24 mouse cellular contexts compared by ENCODE assay signal in genomic region chr13:46444021-46444420, GRCm38 (mm10). TPM values are rescaled to one million over a fixed set of nuclear protein-coding genes. Genes with fewer than 3 reads are reported as not detected.
DNase-seq lines count a peak whose midpoint lies in the region; ATAC-seq and TF ChIP-seq lines count a peak whose summit lies in the region.
"Had no signal": no experiment of that assay in that cellular context is flagged by ENCODE, and none has a peak within 500 bp of the region (broad histone marks: within the 10 kb centered on the region; RNA-seq: fewer than 3 reads in every experiment).

No protein-coding gene starts in this region.

- peak overlapping the region; percentile 17 for H3K4me2 ChIP-seq in heart, embryonic 12.5 days
- no peak overlapping the region for H3K4me2 ChIP-seq in liver, embryonic 11.5 days
- H3K4me2 ChIP-seq: embryonic facial prominence, embryonic 12.5 days; kidney, embryonic 15.5 days; limb, embryonic 12.5 days; lung, embryonic 15.5 days; midbrain, embryonic 12.5 days had no signal

- intact Hi-C loops in heart, adult 2 months (cut with DNase I): no loop called here

- H3K36me3 ChIP-seq in heart, embryonic 12.5 days: no peaks in the 10 kb centered on the region; the same call in 1 of the 2 replicates
- H3K36me3 ChIP-seq in heart, adult 2 months (ENCODE audit: control insufficient read depth, insufficient read depth, low read length): no peaks in the 10 kb centered on the region
- H3K36me3 ChIP-seq in liver, embryonic 11.5 days (ENCODE audit: control insufficient read depth, insufficient read depth, low read length): no peaks in the 10 kb centered on the region
- H3K36me3 ChIP-seq: embryonic facial prominence, embryonic 12.5 days; hindbrain, embryonic 10.5 days; kidney, embryonic 15.5 days; limb, embryonic 12.5 days; lung, embryonic 15.5 days; midbrain, embryonic 12.5 days had no signal

- peaks cover 22% of the 10 kb centered on the region for H3K4me1 ChIP-seq in heart, embryonic 12.5 days (replicated peaks)
- no peaks in the 10 kb centered on the region for H3K4me1 ChIP-seq in heart, adult 2 months (ENCODE audit: control insufficient read depth, insufficient read depth, low read length)
- no peaks in the 10 kb centered on the region for H3K4me1 ChIP-seq in liver, embryonic 11.5 days (replicated peaks; ENCODE audit: control insufficient read depth, insufficient read depth, low read length)
- H3K4me1 ChIP-seq: embryonic facial prominence, embryonic 12.5 days; kidney, embryonic 15.5 days; limb, embryonic 12.5 days; lung, embryonic 15.5 days had no signal

- 10% methylated on average over 7 of the region's 7 CpGs for WGBS in heart, embryonic 12.5 days
- 33% methylated on average over 7 of the region's 7 CpGs for WGBS in heart, adult 2 months
- WGBS in liver, embryonic 11.5 days: 41% methylated on average over 7 of the region's 7 CpGs

- H3K9ac ChIP-seq in heart, embryonic 12.5 days: no peak overlapping the region
- H3K9ac ChIP-seq in heart, adult 2 months (ENCODE audit: low read depth, low read length): no peak overlapping the region
- no peak overlapping the region for H3K9ac ChIP-seq in liver, embryonic 11.5 days (ENCODE audit: low read depth, low read length)
- H3K9ac ChIP-seq: embryonic facial prominence, embryonic 12.5 days; kidney, embryonic 15.5 days; limb, embryonic 12.5 days; lung, embryonic 15.5 days; midbrain, embryonic 12.5 days had no signal

- peaks cover 6% of the 10 kb centered on the region; the same call in 1 of the 2 replicates for H3K9me3 ChIP-seq in heart, embryonic 12.5 days (replicated peaks)
- H3K9me3 ChIP-seq in liver, embryonic 11.5 days (ENCODE audit: control insufficient read depth, low read length): no peaks in the 10 kb centered on the region
- H3K9me3 ChIP-seq: embryonic facial prominence, embryonic 12.5 days; hindbrain, embryonic 10.5 days; kidney, embryonic 15.5 days; lung, embryonic 15.5 days had no signal

- no peak for TF ChIP-seq CTCF in heart, adult 2 months (IDR thresholded peaks at IDR 0.05)

- no peak for TF ChIP-seq EP300 in heart, adult 2 months (IDR thresholded peaks at IDR 0.05; ENCODE audit: insufficient read depth, low read depth, low read length)

- TF ChIP-seq POLR2A in heart, adult 2 months (IDR thresholded peaks at IDR 0.05; ENCODE audit: insufficient read depth, low read depth, low read length): no peak

- H3K4me3 ChIP-seq in heart, embryonic 12.5 days: no peak overlapping the region
- no peak overlapping the region for H3K4me3 ChIP-seq in heart, adult 2 months
- H3K4me3 ChIP-seq in liver, embryonic 11.5 days (ENCODE audit: low read depth, low read length): no peak overlapping the region
- H3K4me3 ChIP-seq: embryonic facial prominence, embryonic 12.5 days; hindbrain, embryonic 10.5 days; kidney, embryonic 15.5 days; limb, embryonic 12.5 days; lung, embryonic 15.5 days; midbrain, embryonic 12.5 days had no signal

- peak; percentile 36; the same call in 1 of the 2 replicates for ATAC-seq in heart, embryonic 12.5 days (ENCODE audit: insufficient number of reproducible peaks, low FRiP score)
- peak; percentile 54 for ATAC-seq in liver, embryonic 11.5 days (replicated peaks; ENCODE audit: low FRiP score)
- ATAC-seq in common myeloid progenitor, adult 5-6 weeks (replicated peaks; ENCODE audit: low read depth, poor library complexity, severe bottlenecking): peak; percentile 63
- ATAC-seq in megakaryocyte progenitor cell, adult 5-6 weeks (replicated peaks; ENCODE audit: poor library complexity): peak; percentile 98
- ATAC-seq: forebrain, embryonic 16.5 days; hindbrain, postnatal 0 days; intestine, postnatal 0 days had no signal

- DNase-seq in heart, adult 2 months: no peak
- no peak for DNase-seq in liver, embryonic 11.5 days (ENCODE audit: low spot score)
- no peak for DNase-seq in liver
- no peak for DNase-seq in kidney, postnatal 10 days
- DNase-seq in thymus, postnatal 0 days (ENCODE audit: low spot score): no peak
- DNase-seq: adrenal gland, postnatal 36 days; cerebellum, adult 2 months; gastrocnemius, postnatal 25 days; lung, postnatal 4 days had no signal

- no peaks in the 10 kb centered on the region for H3K27me3 ChIP-seq in heart, embryonic 12.5 days (replicated peaks)
- H3K27me3 ChIP-seq in heart, adult 2 months (ENCODE audit: control insufficient read depth, insufficient read depth, low read length): no peaks in the 10 kb centered on the region
- no peaks in the 10 kb centered on the region for H3K27me3 ChIP-seq in liver, embryonic 11.5 days (replicated peaks; ENCODE audit: control insufficient read depth, insufficient read depth, low read length)
- H3K27me3 ChIP-seq: CH12.LX; embryonic facial prominence, embryonic 12.5 days; kidney, embryonic 15.5 days; limb, embryonic 12.5 days; lung, embryonic 15.5 days; midbrain, embryonic 12.5 days had no signal

- H3K79me2 ChIP-seq in heart, adult 2 months (replicated peaks; ENCODE audit: control insufficient read depth, insufficient read depth, low read length): no peaks in the 10 kb centered on the region

- H3K27ac ChIP-seq in heart, embryonic 12.5 days (ENCODE audit: poor library complexity, severe bottlenecking): peak overlapping the region; percentile 71
- H3K27ac ChIP-seq in heart, adult 2 months: no peak overlapping the region
- H3K27ac ChIP-seq in liver, embryonic 11.5 days (ENCODE audit: low read depth, low read length): no peak overlapping the region
- H3K27ac ChIP-seq: embryonic facial prominence, embryonic 12.5 days; hindbrain, embryonic 10.5 days; hindbrain, postnatal 0 days; kidney, embryonic 15.5 days; limb, embryonic 12.5 days; lung, embryonic 15.5 days; midbrain, embryonic 12.5 days; stomach, postnatal 0 days had no signal

RNA-seq across cellular contexts. Expression of gene Rbm24, which starts 25.8 kb away (rescaled TPM):
- polyA plus RNA-seq in heart, embryonic 12.5 days (2016; fragmentation: Nextera tagmentation; extraction: Ambion mirVana): 73.3 and 73.4 TPM in 2 replicates
- total RNA-seq in heart, adult 2 months (2021): 100 to 1,000 TPM; 176 to 182 TPM
- polyA plus RNA-seq in heart, adult 2 months (2012; rRNA removed): 225 and 252 TPM in 2 replicates
- 0.52 and 1.1 TPM in 2 replicates for polyA plus RNA-seq in liver, embryonic 11.5 days (2014; fragmentation: Nextera tagmentation; extraction: Ambion mirVana)
- total RNA-seq in common myeloid progenitor, adult 5-6 weeks (2017): not detected in 2 replicates
- total RNA-seq in megakaryocyte progenitor cell, adult 5-6 weeks (2015): not detected in 2 replicates
- not detected in 2 replicates for total RNA-seq in megakaryocyte progenitor cell, adult 5-6 weeks (2017)
- polyA plus RNA-seq in thymus, postnatal 0 days (2015; fragmentation: Nextera tagmentation; extraction: Ambion mirVana): 1.6 and 3.5 TPM in 2 replicates
- total RNA-seq: CH12.LX; neutrophil, adult 5-6 weeks had no signal

RNA-seq across cellular contexts. Expression of gene Cap2, which starts 57.6 kb away (rescaled TPM):
- 175 and 177 TPM in 2 replicates for polyA plus RNA-seq in heart, embryonic 12.5 days (2016; fragmentation: Nextera tagmentation; extraction: Ambion mirVana)
- total RNA-seq in heart, adult 2 months (2021): 100 to 1,000 TPM; 135 to 147 TPM
- polyA plus RNA-seq in heart, adult 2 months (2012; rRNA removed): 115 and 143 TPM in 2 replicates
- 3.5 and 3.8 TPM in 2 replicates for polyA plus RNA-seq in liver, embryonic 11.5 days (2014; fragmentation: Nextera tagmentation; extraction: Ambion mirVana)
- total RNA-seq in common myeloid progenitor, adult 5-6 weeks (2017): 0.15 and 1.0 TPM in 2 replicates
- total RNA-seq in megakaryocyte progenitor cell, adult 5-6 weeks (2015): 0.20 and 0.39 TPM in 2 replicates
- 0.14 TPM in 1 of 2 replicates, not detected in the other for total RNA-seq in megakaryocyte progenitor cell, adult 5-6 weeks (2017)
- 2.5 and 2.9 TPM in 2 replicates for polyA plus RNA-seq in thymus, postnatal 0 days (2015; fragmentation: Nextera tagmentation; extraction: Ambion mirVana)

Comparison
In these comparisons a context has a peak if more than half of its experiments do, and no peak if none do; other contexts are left out.
1. ATAC-seq: peak in every context shown above with its lines; median percentile 98 in megakaryocyte progenitor cell, adult 5-6 weeks; 63 in common myeloid progenitor, adult 5-6 weeks; 54 in liver, embryonic 11.5 days; 36 in heart, embryonic 12.5 days.
2. RNA of gene Rbm24, which starts 25.8 kb away (polyA plus RNA-seq): 225 to 252 TPM in heart, adult 2 months and 73.3 to 73.4 TPM in heart, embryonic 12.5 days; 1.6 to 3.5 TPM in thymus, postnatal 0 days and 0.52 to 1.1 TPM in liver, embryonic 11.5 days; every median in the first group is over 10 times any median in the second.
3. RNA of gene Cap2, which starts 57.6 kb away (polyA plus RNA-seq): 175 to 177 TPM in heart, embryonic 12.5 days and 115 to 143 TPM in heart, adult 2 months; 3.5 to 3.8 TPM in liver, embryonic 11.5 days and 2.5 to 2.9 TPM in thymus, postnatal 0 days; every median in the first group is over 10 times any median in the second.